Mouse (Mus musculus): ENCODE measurements at regions not wholly inside any gene's neighbourhood (a gene's known extent, or its start where the extent isn't known, plus 50 kb on each side); places are given as distances from the start of the nearest gene placed in this dataset.
"Not testable (repeated sequence)": the region's sequence is repeated elsewhere in the genome, so short reads cannot be mapped to it uniquely, and the experiment has no call there.

DNA sequence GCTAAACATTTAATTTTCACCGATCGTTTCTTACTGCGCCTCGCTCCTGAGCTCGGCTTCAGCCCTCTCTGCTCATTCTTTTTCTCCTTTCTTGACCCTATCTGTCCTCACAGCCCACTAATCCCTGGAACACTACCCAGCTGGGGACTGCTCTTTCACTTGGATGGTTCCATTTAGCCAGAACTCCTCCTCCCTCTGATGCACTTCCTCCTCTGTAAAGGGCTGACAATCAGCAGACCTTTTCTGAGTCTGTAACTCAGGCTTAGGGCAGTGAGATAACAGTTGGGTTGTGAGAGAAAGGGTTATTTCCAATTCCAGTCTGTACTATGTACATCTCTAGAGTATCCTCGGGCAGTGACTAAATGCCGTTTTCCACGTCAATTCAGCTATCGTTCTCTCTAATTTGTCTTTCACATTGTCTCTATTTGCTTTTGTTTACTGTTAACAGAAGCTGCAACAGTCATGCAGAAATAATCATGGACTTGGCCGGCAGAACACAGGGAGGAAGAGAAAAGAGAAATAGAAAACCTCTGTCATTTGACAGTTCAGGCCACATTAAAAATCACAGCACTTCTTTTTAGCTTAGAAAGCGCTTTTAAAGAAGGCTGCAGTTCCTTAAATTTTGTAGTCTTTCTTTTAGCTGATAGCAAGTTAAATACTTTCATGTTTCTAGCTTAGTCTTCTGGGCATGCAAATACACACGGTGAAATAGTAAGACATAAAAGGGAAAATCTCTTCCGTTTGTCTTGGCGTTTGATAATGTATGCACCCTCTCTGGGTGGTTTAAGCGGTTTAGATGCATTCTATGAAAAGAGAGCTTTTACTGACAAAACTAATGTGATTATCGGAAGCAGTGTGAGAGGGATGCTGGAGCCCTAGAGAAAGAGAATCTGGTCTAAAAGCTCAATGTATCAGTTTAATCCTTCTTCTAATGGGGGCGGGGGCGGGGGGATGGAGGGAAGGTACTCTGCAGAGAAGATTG is 94.7 kb upstream of the Fam181b start:
- Histone ChIP-seq H3K4me1 (replicated peaks) (no peaks in the 10 kb centered on the region), H3K4me3 (replicated peaks) (no peak overlapping the region), H3K27ac (no peak overlapping the region), H3K9me3 (replicated peaks) (no peaks in the 10 kb centered on the region), H3K9ac (no peak overlapping the region), H3K4me2 (no peak overlapping the region), H3K27me3 (no peaks in the 10 kb centered on the region), H3K36me3 (no peaks in the 10 kb centered on the region)
- no peak for ATAC-seq (ENCODE audit: low read depth)
- DNase-seq, result no peak
- 59% methylated on average over 18 of the region's 18 CpGs for WGBS (ENCODE audit: insufficient replicate concordance)

DNA sequence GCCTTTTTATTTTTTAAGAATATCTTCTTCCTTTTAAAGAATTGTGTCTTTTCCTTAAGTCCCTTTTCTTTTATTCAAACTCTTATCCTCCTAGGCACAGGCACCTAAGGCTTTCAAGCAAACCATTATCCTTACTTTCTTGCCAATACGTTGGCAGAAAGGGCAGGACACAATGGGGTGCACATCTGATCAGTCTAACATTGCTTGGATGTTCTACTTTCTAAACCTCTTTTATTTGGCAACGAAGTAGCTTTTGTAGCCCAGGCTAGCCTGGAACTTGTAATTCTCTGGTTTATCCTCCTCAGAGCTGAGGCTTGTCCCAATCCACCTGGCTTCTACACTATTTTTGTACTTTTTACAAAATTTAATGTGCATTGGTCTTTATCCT is 94.0 kb upstream of the Fam181b start:
- no peaks in the 10 kb centered on the region for H3K36me3 ChIP-seq
- ATAC-seq (ENCODE audit: low read depth) (no peak), DNase-seq (no peak)
- H3K9me3 ChIP-seq (replicated peaks), result no peaks in the 10 kb centered on the region
- no peaks in the 10 kb centered on the region for H3K4me1 ChIP-seq (replicated peaks)
- 59% methylated on average over 2 of the region's 2 CpGs for WGBS (ENCODE audit: insufficient replicate concordance)
- no peak overlapping the region for H3K4me2 ChIP-seq
- H3K27me3 ChIP-seq, result no peaks in the 10 kb centered on the region
- H3K27ac ChIP-seq, result no peak overlapping the region
- H3K4me3 ChIP-seq (replicated peaks), result no peak overlapping the region
- H3K9ac ChIP-seq, result no peak overlapping the region

DNA sequence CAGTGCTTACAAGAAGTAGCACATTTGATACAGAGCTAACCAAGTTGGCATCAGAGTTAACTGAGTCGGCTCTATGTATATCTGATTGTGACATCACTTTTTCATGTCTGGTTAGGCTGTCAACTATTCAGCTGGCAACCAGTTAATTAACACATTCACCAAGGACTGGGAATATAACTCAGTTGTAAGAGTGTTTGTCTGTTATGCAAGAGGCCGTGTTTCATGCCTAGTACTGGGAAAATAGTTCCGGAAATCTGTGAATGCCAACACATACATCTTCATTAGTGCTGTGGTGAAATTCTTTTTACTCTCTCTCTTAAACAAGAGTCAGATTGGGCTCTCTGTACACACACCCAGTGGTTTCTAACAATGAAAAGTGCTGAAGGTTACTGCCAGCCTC is 80.8 kb upstream of the Fam181b start:
- no peak for ATAC-seq (ENCODE audit: low read depth)

DNA sequence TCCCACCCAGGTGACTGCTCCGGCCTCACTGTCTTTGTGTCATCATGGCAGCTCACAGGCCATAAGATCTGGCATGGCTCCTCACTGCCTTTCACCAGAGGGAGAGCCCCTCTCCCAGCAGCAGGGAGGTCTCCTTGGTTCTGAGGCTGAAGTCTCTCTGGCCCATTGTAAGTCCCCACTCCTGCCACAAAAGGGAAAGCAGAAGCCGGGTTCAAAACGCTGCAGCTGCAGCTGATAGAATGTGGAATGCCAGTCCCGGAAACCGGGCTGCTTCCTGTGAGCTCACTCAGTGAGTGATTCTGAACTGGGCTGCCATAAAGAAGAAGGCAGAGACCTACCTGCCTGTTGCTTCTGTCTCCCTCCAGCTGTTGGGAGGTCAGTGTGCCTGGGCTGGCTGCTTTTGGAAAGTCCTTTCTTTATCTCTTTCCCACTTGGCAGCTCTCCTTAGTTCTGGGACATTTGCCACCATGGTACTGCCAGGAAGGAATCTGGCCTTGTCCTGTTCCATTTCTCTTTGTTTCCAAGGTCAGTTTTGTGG is 72.9 kb upstream of the Fam181b start:
- not testable (repeated sequence) for H3K9ac ChIP-seq; H3K27me3 ChIP-seq; H3K9me3 ChIP-seq (replicated peaks); H3K36me3 ChIP-seq; H3K4me3 ChIP-seq (replicated peaks); H3K4me1 ChIP-seq (replicated peaks); ATAC-seq (ENCODE audit: low read depth); H3K4me2 ChIP-seq; H3K27ac ChIP-seq; DNase-seq
- 22% methylated on average over 5 of the region's 5 CpGs for WGBS (ENCODE audit: insufficient replicate concordance)

More for the DNA sequence above, 80.8 kb upstream of the Fam181b start:
- Histone ChIP-seq H3K27me3 (no peaks in the 10 kb centered on the region), H3K36me3 (no peaks in the 10 kb centered on the region), H3K9ac (no peak overlapping the region), H3K4me3 (replicated peaks) (no peak overlapping the region), H3K9me3 (replicated peaks) (no peaks in the 10 kb centered on the region), H3K4me2 (no peak overlapping the region), H3K4me1 (replicated peaks) (no peaks in the 10 kb centered on the region), H3K27ac (no peak overlapping the region)
- 69% methylated on average over 3 of the region's 3 CpGs for WGBS (ENCODE audit: insufficient replicate concordance)
- no peak for DNase-seq

DNA sequence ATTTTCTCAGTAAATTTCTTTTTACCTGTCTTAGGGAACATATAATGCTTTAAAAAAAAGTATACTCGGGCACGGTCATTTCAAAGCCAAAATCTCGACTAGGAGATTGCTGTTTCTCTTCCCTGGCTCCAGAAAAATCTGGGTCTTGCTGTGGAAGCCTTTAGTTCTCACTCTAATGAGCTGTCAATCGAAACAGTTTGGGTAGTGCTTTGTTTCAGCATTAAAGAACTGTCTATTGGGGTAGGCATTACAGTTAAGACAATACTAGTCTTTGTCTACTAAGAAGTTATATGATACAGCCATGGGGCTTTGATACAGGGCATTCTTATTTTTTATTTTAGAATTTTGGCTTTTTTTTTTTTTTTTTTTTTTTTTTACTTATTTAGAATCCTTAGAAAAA is 71.9 kb upstream of the Fam181b start:
- ATAC-seq (ENCODE audit: low read depth) (no peak), DNase-seq (no peak)
- WGBS (ENCODE audit: insufficient replicate concordance), result 54% methylated on average over 4 of the region's 4 CpGs
- no peak overlapping the region for H3K4me3 ChIP-seq (replicated peaks)
- H3K4me1 ChIP-seq (replicated peaks), result no peaks in the 10 kb centered on the region
- no peaks in the 10 kb centered on the region for H3K27me3 ChIP-seq
- no peak overlapping the region for H3K4me2 ChIP-seq
- H3K9me3 ChIP-seq (replicated peaks), result no peaks in the 10 kb centered on the region
- H3K36me3 ChIP-seq, result no peaks in the 10 kb centered on the region
- no peak overlapping the region for H3K9ac ChIP-seq
- H3K27ac ChIP-seq, result no peak overlapping the region

DNA sequence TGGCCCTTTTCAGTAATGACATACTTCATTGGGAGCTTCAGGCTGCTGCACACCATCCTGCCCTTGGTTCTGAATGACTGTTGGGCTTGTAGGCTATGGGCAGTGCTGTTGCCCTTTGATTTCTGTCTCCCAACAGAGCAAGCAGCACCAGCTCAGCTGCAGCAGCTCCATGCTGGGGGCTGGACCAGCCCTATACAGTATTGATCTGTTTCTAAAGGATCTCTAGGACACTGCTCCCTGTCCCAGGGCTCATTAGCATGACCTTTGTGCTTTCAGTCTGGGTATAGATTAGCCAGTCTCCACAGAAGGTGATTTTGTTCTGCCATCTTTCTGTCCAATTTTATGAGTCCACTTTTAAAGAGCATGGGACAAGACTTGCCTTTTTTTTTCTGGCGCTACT is 60.3 kb upstream of the Fam181b start:
- WGBS (ENCODE audit: insufficient replicate concordance), result 61% methylated on average over 1 of the region's 1 CpGs
- no peak overlapping the region for H3K9ac ChIP-seq
- H3K36me3 ChIP-seq, result no peaks in the 10 kb centered on the region
- H3K27ac ChIP-seq, result no peak overlapping the region
- no peaks in the 10 kb centered on the region for H3K4me1 ChIP-seq (replicated peaks)
- H3K4me2 ChIP-seq, result no peak overlapping the region
- H3K9me3 ChIP-seq (replicated peaks), result no peaks in the 10 kb centered on the region
- no peaks in the 10 kb centered on the region for H3K27me3 ChIP-seq
- peak; percentile 74 for ATAC-seq (ENCODE audit: low read depth)
- no peak for DNase-seq
- H3K4me3 ChIP-seq (replicated peaks), result no peak overlapping the region

DNA sequence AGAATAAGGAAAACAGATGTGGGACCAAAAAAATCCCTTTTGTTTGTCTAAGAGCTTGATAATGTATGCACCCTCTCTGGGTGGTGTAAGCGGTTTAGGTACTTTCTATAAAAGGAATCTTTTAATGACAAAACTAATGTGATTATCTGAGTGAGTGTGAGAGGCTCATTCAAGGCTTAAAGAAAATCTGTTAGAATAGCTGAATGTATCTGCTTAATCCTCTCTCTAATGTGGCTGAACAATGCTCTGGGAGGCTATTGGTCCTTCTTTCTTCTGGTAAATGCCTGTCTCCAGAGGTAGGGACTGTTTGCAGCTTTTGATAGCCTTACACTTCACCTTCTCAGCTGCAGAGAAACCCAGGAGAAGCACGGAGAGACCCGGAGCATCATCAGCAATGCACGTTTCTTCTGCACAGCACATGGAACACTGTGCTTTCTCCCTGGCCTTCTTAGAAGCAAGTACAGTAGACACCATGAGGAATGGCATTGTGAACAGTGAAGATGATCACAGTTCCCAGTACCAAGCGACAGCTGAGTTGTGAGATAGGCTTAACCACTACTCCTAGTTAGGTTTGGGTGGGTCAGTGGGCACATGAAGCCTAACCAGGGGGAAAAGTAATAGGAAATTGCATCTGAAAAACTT is 56.1 kb upstream of the Fam181b start:
- 59% methylated on average over 5 of the region's 5 CpGs for WGBS (ENCODE audit: insufficient replicate concordance)
- Histone ChIP-seq H3K4me3 (replicated peaks) (no peak overlapping the region), H3K27ac (no peak overlapping the region), H3K9ac (no peak overlapping the region), H3K4me1 (replicated peaks) (no peaks in the 10 kb centered on the region), H3K4me2 (no peak overlapping the region), H3K36me3 (no peaks in the 10 kb centered on the region), H3K9me3 (replicated peaks) (no peaks in the 10 kb centered on the region), H3K27me3 (no peaks in the 10 kb centered on the region)
- no peak for DNase-seq
- no peak for ATAC-seq (ENCODE audit: low read depth)

DNA sequence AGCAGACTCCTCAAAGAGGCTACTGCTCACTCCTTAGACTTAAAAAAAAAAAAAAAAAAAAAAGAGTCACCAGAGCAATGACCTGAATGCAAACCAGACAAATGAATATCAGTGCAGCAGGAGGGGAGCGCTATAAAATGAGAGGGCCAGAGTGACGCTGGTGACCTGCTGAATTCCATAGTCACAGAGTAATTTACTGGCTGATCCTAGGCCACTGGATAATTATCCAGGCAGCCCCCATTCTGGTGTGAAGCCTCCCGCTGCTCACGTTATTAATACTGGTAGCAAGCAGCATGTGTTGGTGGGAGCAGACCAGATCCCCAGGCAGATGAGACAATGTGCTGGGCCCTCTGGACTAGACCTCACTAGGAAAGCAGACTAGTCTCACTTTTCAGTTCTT is 53.4 kb upstream of the Fam181b start:
- Histone ChIP-seq H3K4me3 (replicated peaks) (no peak overlapping the region), H3K36me3 (no peaks in the 10 kb centered on the region), H3K9ac (no peak overlapping the region), H3K4me1 (replicated peaks) (no peaks in the 10 kb centered on the region), H3K27ac (no peak overlapping the region), H3K9me3 (replicated peaks) (no peaks in the 10 kb centered on the region), H3K4me2 (no peak overlapping the region), H3K27me3 (no peaks in the 10 kb centered on the region)
- DNase-seq (no peak), ATAC-seq (ENCODE audit: low read depth) (no peak)
- 74% methylated on average over 4 of the region's 4 CpGs for WGBS (ENCODE audit: insufficient replicate concordance)

Data from liver, embryonic 13.5 days (tissue).